Mouse (Mus musculus): ENCODE results near the gene Rara. TPM values are rescaled to one million over a fixed set of nuclear protein-coding genes. Genes with fewer than 3 reads are reported as not detected.
A peak's percentile ranks its signal among the peaks of the same experiment; 100 is the strongest.

The Rara gene
- 8.9 and 17.2 TPM in 2 replicates for polyA plus RNA-seq (2011; ENCODE audit: insufficient read depth, insufficient read length, low replicate concordance, missing spikeins)

DNA sequence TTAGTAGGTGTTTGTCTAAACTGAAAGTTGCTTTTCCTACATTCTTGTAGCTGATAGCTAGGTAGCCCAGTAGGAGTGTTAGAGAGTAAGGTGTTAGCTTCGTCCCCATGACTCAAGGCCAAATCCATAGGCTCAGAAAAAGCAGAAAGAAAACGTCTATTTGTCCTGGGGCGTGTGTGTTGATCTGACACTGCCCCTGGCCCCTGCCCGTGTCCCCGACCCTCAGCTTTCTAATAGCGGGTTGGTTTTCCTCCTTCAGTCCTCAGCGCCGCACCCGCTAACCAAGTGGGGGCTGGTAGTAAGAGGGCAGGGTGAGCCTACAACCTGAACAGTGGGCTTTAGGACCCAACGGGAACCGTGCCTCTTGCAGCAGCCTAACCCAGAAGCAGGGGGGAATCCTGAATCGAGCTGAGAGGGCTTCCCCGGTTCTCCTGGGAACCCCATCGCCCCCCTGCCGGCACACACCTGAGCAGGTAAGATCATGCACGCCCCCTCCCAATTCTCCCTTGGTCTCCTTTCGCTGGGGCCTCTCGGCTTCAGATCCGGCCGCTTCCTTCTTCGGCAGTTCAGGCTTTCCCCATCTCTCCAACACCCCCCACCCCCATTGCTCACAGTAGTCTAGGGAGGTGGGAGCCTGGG, at the start of gene Rara:
TSS of gene Rara (plus strand) at position 381 of the 639 bp plus-strand sequence.
- H3K4me1 ChIP-seq (ENCODE audit: control insufficient read depth, insufficient read depth, low read length) = no peaks in the 10 kb centered on the region; the same call in 1 of the 2 replicates
- peak within 1 kb of the TSS; percentile 16 for H3K4me3 ChIP-seq (replicated peaks; ENCODE audit: control insufficient read depth, low read depth, low read length)
- H3K27ac ChIP-seq (ENCODE audit: control insufficient read depth, insufficient read depth, low read depth, low read length, poor library complexity) = no peak within 1 kb of the TSS
- no peak for TF ChIP-seq CTCF (IDR thresholded peaks at IDR 0.05; ENCODE audit: control insufficient read depth, insufficient read depth, low read length)
- no peak for TF ChIP-seq POLR2A (IDR thresholded peaks at IDR 0.05; ENCODE audit: borderline replicate concordance, control insufficient read depth, low read depth, low read length)
- WGBS = 13% methylated on average over 21 of the region's 21 CpGs

DNA sequence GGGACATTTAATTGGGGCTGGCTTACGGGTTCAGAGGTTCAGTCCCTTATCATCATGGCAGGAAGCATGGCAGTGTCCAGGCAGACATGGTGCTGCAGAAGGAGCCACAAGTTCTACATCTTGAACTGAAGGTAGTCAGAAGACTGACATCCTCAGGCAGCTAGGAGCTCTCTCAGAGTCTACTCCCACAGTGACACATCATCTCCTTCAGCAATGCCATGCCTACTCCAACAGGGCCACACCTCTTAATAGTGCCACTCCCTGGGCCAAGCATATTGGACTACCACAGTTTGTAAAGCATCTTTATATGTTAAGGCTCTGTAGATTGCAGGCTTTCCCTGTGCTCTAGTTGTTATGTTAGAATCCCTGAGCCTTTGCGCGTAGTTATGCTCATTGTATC, 39.9 kb upstream of the Rara start:
- WGBS = 94% methylated on average over 3 of the region's 3 CpGs
- TF ChIP-seq POLR2A (IDR thresholded peaks at IDR 0.05; ENCODE audit: borderline replicate concordance, control insufficient read depth, low read depth, low read length) (no peak), CTCF (IDR thresholded peaks at IDR 0.05; ENCODE audit: control insufficient read depth, insufficient read depth, low read length) (no peak)
- Histone ChIP-seq H3K27ac (ENCODE audit: control insufficient read depth, insufficient read depth, low read depth, low read length, poor library complexity) (no peak overlapping the region), H3K4me3 (replicated peaks; ENCODE audit: control insufficient read depth, low read depth, low read length) (no peak overlapping the region), H3K4me1 (ENCODE audit: control insufficient read depth, insufficient read depth, low read length) (no peaks in the 10 kb centered on the region; the same call in 1 of the 2 replicates)

DNA sequence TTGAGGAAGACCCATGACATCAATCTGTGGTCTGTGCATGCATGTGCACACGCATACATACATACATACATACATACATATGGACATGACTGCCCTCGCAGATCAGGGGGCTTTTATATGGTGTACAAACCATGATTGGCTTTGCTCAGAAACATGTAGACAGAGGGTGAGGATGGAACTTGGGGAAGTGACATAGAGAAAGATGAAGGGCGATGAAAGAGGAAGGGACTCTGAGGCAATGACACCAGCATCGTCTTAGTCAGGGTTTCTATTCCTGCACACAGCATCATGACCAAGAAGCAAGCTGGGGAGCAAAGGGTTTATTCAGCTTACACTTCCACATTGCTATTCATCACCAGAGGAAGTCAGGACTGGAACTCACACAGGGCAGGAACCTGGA, 38.5 kb upstream of the Rara start:
- Histone ChIP-seq H3K27ac (ENCODE audit: control insufficient read depth, insufficient read depth, low read depth, low read length, poor library complexity) (no peak overlapping the region), H3K4me3 (replicated peaks; ENCODE audit: control insufficient read depth, low read depth, low read length) (no peak overlapping the region), H3K4me1 (ENCODE audit: control insufficient read depth, insufficient read depth, low read length) (no peaks in the 10 kb centered on the region; the same call in 1 of the 2 replicates)
- WGBS = 72% methylated on average over 4 of the region's 4 CpGs
- no peak for TF ChIP-seq POLR2A (IDR thresholded peaks at IDR 0.05; ENCODE audit: borderline replicate concordance, control insufficient read depth, low read depth, low read length)
- no peak for TF ChIP-seq CTCF (IDR thresholded peaks at IDR 0.05; ENCODE audit: control insufficient read depth, insufficient read depth, low read length)

DNA sequence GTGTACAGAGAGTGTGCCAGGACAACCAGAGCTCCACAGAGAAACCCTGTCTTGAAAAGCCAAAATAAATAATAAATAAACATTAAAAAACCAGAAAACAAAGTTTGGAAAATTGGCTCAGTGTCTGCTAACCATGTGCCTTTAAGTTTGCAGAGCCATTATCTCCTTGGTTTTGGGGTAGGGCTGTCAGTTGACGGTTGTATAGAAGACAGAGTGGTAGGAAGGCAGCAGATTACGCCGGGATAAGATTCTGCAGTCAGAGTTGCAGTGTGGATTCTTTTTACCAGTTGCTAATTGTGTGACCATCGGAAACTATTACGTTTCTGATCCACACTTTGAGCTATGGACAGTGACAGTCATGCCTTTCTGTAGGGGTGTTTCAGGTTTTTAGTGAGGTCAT, 37.6 kb upstream of the Rara start:
- Histone ChIP-seq H3K27ac (ENCODE audit: control insufficient read depth, insufficient read depth, low read depth, low read length, poor library complexity) (no peak overlapping the region), H3K4me1 (ENCODE audit: control insufficient read depth, insufficient read depth, low read length) (no peaks in the 10 kb centered on the region; the same call in 1 of the 2 replicates), H3K4me3 (replicated peaks; ENCODE audit: control insufficient read depth, low read depth, low read length) (no peak overlapping the region)
- no peak for TF ChIP-seq CTCF (IDR thresholded peaks at IDR 0.05; ENCODE audit: control insufficient read depth, insufficient read depth, low read length)
- TF ChIP-seq POLR2A (IDR thresholded peaks at IDR 0.05; ENCODE audit: borderline replicate concordance, control insufficient read depth, low read depth, low read length) = no peak
- WGBS = 69% methylated on average over 5 of the region's 5 CpGs

DNA sequence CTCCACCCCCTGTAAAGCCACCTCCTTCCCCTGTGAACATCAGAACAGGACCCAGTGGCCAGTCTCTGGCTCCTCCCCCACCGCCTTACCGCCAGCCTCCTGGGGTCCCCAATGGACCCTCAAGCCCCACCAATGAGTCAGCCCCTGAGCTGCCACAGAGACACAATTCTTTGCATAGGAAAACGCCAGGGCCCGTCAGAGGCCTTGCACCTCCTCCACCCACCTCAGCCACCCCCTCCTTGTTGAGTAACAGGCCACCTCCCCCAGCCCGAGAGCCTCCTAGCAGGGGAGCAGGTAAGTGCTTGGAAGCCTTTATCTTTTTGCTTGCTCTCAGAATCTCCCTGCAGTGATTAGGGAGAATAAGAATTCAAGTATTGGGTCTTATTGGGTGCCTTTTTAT, 35.2 kb upstream of the Rara start:
- TF ChIP-seq POLR2A (IDR thresholded peaks at IDR 0.05; ENCODE audit: borderline replicate concordance, control insufficient read depth, low read depth, low read length) = no peak
- no peak for TF ChIP-seq CTCF (IDR thresholded peaks at IDR 0.05; ENCODE audit: control insufficient read depth, insufficient read depth, low read length)
- Histone ChIP-seq H3K4me3 (replicated peaks; ENCODE audit: control insufficient read depth, low read depth, low read length) (no peak overlapping the region), H3K4me1 (ENCODE audit: control insufficient read depth, insufficient read depth, low read length) (no peaks in the 10 kb centered on the region; the same call in 1 of the 2 replicates), H3K27ac (ENCODE audit: control insufficient read depth, insufficient read depth, low read depth, low read length, poor library complexity) (no peak overlapping the region)
- WGBS = 91% methylated on average over 5 of the region's 5 CpGs

DNA sequence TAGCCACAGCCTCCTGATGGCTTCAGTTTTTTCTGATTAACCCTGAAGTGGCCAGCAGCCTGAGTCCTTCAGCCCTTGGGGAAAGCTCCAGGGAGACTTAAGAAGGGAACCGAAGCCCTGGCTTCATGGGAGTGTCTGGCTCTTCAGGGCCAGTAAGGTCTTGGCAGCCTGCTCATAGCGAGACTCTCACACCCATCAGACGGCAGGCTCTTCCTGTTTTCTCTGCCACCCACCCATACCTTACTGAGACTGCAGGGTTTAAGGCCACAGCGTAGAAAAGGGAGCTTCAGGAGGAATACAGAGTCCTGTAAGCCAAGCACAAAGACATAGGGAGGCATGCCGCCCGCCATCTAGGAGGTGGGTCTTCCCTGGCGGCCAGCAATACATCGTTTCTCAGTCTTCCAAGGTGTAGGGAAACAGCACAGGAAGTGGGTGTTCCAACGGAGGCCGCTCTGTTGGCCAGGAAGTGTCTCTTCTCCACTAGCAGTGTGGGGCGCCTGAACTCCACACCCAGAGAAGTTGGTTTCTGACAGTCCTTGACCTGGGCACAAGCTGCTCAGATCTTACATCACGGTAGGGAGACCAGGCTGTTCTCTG, 27.0 kb upstream of the Rara start:
- Histone ChIP-seq H3K27ac (ENCODE audit: control insufficient read depth, insufficient read depth, low read depth, low read length, poor library complexity) (peak overlapping the region; percentile 71), H3K4me1 (ENCODE audit: control insufficient read depth, insufficient read depth, low read length) (no peaks in the 10 kb centered on the region; the same call in 1 of the 2 replicates), H3K4me3 (replicated peaks; ENCODE audit: control insufficient read depth, low read depth, low read length) (no peak overlapping the region)
- 12% methylated on average over 12 of the region's 12 CpGs for WGBS
- TF ChIP-seq POLR2A (IDR thresholded peaks at IDR 0.05; ENCODE audit: borderline replicate concordance, control insufficient read depth, low read depth, low read length) = no peak
- peak; percentile 5; the same call in 1 of the 2 replicates for TF ChIP-seq CTCF (IDR thresholded peaks at IDR 0.05; ENCODE audit: control insufficient read depth, insufficient read depth, low read length)

DNA sequence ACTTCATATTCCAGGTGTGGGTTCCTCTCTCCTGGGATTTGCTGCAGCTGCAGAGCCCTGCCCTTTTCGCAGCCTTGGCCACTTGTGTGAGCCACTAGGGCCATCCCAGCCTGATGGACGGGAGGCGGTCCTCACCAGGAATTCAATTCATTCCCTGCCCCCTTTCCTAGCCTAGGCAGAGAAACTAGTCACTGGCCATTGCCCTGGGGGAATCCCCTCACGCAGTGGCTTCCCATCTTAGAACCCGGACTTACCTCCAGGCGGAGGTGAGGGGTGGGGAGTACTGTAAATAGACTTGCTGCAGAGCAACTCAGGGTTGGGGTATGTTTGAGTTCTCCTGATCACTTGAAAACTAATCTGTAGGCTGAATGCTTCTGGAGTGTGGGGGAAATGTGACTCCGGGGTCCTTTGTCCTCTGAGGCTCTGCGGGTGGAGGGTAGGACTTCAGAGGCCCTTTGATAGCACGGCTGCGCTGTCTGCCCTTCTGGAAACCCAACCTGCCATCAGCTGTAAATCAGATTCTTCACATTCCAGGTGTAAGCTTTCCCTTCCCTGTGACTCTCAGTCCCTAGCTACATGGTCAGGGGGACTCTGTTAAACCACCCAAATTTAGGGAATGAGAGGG, 24.9 kb upstream of the Rara start:
- Histone ChIP-seq H3K4me1 (ENCODE audit: control insufficient read depth, insufficient read depth, low read length) (no peaks in the 10 kb centered on the region; the same call in 1 of the 2 replicates), H3K4me3 (replicated peaks; ENCODE audit: control insufficient read depth, low read depth, low read length) (no peak overlapping the region), H3K27ac (ENCODE audit: control insufficient read depth, insufficient read depth, low read depth, low read length, poor library complexity) (no peak overlapping the region)
- TF ChIP-seq CTCF (IDR thresholded peaks at IDR 0.05; ENCODE audit: control insufficient read depth, insufficient read depth, low read length) (no peak), POLR2A (IDR thresholded peaks at IDR 0.05; ENCODE audit: borderline replicate concordance, control insufficient read depth, low read depth, low read length) (no peak)
- 89% methylated on average over 10 of the region's 10 CpGs for WGBS

DNA sequence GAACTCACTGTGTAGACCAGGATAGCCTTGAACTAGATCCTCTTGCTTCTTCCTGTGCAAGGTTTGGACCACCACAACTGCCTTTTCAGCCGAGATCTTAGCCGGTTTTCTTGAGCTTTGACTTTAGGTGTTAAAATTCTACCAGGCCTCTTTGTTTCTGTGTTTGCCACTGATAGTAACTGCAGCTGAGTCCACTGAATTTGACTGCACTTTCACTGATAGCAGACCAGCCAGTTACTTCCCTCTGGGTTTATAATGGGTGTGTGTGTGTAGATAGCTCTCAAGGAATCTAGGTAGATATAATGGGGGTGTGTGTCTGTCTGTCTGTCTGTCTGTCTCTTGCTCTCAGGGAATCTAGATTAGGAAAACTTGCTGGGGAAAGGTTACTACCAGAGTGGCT, 23.0 kb upstream of the Rara start:
- 56% methylated on average over 2 of the region's 2 CpGs for WGBS
- peaks cover 2% of the 10 kb centered on the region; the same call in 1 of the 2 replicates for H3K4me1 ChIP-seq (ENCODE audit: control insufficient read depth, insufficient read depth, low read length)

More for the DNA sequence above, 23.0 kb upstream of the Rara start:
- H3K27ac ChIP-seq (ENCODE audit: control insufficient read depth, insufficient read depth, low read depth, low read length, poor library complexity) = peak overlapping the region; percentile 76
- TF ChIP-seq POLR2A (IDR thresholded peaks at IDR 0.05; ENCODE audit: borderline replicate concordance, control insufficient read depth, low read depth, low read length) (no peak), CTCF (IDR thresholded peaks at IDR 0.05; ENCODE audit: control insufficient read depth, insufficient read depth, low read length) (no peak)
- H3K4me3 ChIP-seq (replicated peaks; ENCODE audit: control insufficient read depth, low read depth, low read length) = no peak overlapping the region
